Mouse (Mus musculus): ENCODE measurements around the gene Ugt1a8. TPM values are rescaled to one million over a fixed set of nuclear protein-coding genes. Genes with fewer than 3 reads are reported as not detected.
"Not testable (repeated sequence)": the region's sequence is repeated elsewhere in the genome, so short reads cannot be mapped to it uniquely, and the experiment has no call there.

Ugt1a8 gene
- polyA plus RNA-seq, 1 experiment from 2014 or later = not detected

DNA sequence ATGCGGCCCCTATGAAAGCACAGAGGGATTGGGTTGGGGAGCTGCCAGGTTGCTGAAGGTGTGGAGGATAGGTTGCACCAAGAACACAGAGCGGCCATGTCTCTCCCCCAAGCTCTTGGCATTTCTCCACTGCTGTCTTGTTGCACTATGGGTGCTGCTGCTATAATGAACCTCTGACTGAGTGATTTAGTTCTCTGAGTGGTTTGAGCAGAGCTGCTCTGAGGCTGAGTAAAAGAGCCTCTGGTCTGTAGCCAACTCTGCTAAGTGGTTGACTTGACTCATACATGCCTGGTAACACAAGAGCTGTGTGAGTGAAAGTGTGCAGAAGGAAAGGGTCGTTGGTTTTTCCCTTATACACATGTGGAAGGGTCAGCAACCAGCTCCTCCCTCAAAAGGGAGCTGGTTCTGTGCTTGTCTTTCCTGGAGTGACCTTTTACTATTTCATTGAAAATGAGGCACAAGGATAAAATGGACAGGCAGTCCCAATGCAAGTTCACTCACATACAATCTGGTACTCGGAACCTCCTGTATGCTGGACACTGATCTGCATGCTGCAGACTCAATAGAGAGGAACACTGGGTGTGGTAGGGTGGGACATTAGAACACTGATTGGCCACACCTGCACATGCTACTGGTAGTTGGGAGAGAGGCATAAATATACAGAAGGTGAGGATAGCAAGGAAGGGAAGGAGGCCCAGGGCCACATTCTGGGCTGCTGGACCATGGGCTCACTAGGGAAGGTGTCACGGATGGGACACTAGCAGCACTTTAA lies 16.3 kb downstream of the Ugt1a8 start:
- not testable (repeated sequence) for H3K9me3 ChIP-seq (replicated peaks; ENCODE audit: control insufficient read depth, low read length); H3K4me1 ChIP-seq (ENCODE audit: control insufficient read depth, insufficient read depth, low read length); H3K4me3 ChIP-seq (replicated peaks; ENCODE audit: low read length); H3K36me3 ChIP-seq (ENCODE audit: control insufficient read depth, insufficient read depth, low read length); H3K27me3 ChIP-seq (ENCODE audit: control insufficient read depth, insufficient read depth, low read length)
- peak overlapping the region; percentile 29; the same call in 1 of the 2 replicates for H3K4me2 ChIP-seq (ENCODE audit: low read depth, low read length)
- peak; percentile 33; the same call in 1 of the 2 replicates for ATAC-seq (ENCODE audit: insufficient read depth, low FRiP score)
- H3K9ac ChIP-seq (ENCODE audit: low read length) = peak overlapping the region; percentile 2
- peak overlapping the region; percentile 52 for H3K27ac ChIP-seq (ENCODE audit: low read length)
- WGBS = 73% methylated on average over 4 of the region's 5 CpGs

DNA sequence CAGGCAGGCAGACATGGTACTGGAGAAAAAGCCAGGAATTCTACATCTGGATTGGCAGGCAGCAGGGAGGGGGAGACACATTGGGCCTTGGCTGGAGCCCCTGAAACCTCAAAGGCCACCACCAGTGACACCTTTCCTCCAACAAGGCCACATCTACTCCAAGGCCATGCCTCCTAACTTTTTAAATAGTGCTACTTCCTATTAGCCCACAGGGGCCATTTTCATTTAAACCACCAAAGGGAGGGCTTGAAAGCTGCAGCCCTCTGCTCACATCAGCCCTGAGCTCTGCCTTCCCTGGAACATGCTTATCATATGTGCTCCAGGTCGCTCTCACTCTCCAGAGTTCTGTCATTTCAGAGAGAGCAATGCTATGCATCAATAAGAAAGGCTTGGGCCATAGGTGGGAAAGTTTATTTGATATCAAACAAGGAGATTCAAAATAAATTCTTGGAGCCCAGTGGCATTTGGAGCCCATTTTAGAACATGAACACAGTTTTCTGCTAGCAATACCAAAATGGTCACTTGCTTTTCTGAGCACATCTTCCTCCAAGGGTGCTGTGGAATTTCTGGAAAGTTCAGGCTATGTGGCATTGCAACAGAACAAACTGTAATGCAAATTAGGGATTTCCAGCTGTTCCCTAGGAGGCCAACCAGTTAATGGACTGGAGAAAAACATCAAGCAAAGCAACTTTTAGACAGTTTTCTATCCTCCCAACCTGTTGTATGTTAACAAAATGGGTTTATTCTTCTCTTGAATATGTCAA lies 17.2 kb downstream of the Ugt1a8 start:
- no peak for ATAC-seq (ENCODE audit: insufficient read depth, low FRiP score)
- 94% methylated on average over 1 of the region's 1 CpGs for WGBS
- Histone ChIP-seq H3K27ac (ENCODE audit: low read length) (no peak overlapping the region), H3K9ac (ENCODE audit: low read length) (peak overlapping the region; percentile 2), H3K4me1 (ENCODE audit: control insufficient read depth, insufficient read depth, low read length) (no peaks in the 10 kb centered on the region), H3K9me3 (replicated peaks; ENCODE audit: control insufficient read depth, low read length) (no peaks in the 10 kb centered on the region), H3K36me3 (ENCODE audit: control insufficient read depth, insufficient read depth, low read length) (no peaks in the 10 kb centered on the region), H3K27me3 (ENCODE audit: control insufficient read depth, insufficient read depth, low read length) (no peaks in the 10 kb centered on the region), H3K4me2 (ENCODE audit: low read depth, low read length) (peak overlapping the region; percentile 29; the same call in 1 of the 2 replicates), H3K4me3 (replicated peaks; ENCODE audit: low read length) (no peak overlapping the region)

DNA sequence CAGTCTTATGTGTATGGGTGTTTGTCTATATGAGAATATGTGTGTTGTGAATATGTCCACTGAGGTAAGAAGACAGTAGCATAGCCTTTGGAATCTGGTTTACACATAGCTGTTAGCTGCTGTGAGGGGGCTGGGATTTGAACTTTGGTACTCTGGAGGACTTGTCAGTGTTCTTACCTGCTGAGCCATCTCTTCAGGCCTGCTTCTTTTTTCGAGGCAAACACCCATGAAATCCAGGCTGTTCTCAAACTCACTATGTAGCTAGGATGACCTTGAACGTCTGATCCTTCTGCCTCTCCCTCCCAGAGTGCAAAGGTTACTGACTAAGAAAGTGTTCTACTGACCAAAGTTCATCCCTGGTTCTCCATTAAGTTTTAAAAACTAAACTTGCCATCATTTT lies 18.0 kb downstream of the Ugt1a8 start:
- 47% methylated on average over 2 of the region's 2 CpGs for WGBS
- Histone ChIP-seq H3K4me3 (replicated peaks; ENCODE audit: low read length) (no peak overlapping the region), H3K9me3 (replicated peaks; ENCODE audit: control insufficient read depth, low read length) (no peaks in the 10 kb centered on the region), H3K27ac (ENCODE audit: low read length) (no peak overlapping the region), H3K4me1 (ENCODE audit: control insufficient read depth, insufficient read depth, low read length) (no peaks in the 10 kb centered on the region), H3K36me3 (ENCODE audit: control insufficient read depth, insufficient read depth, low read length) (no peaks in the 10 kb centered on the region), H3K4me2 (ENCODE audit: low read depth, low read length) (no peak overlapping the region), H3K9ac (ENCODE audit: low read length) (no peak overlapping the region), H3K27me3 (ENCODE audit: control insufficient read depth, insufficient read depth, low read length) (no peaks in the 10 kb centered on the region)
- no peak for ATAC-seq (ENCODE audit: insufficient read depth, low FRiP score)

DNA sequence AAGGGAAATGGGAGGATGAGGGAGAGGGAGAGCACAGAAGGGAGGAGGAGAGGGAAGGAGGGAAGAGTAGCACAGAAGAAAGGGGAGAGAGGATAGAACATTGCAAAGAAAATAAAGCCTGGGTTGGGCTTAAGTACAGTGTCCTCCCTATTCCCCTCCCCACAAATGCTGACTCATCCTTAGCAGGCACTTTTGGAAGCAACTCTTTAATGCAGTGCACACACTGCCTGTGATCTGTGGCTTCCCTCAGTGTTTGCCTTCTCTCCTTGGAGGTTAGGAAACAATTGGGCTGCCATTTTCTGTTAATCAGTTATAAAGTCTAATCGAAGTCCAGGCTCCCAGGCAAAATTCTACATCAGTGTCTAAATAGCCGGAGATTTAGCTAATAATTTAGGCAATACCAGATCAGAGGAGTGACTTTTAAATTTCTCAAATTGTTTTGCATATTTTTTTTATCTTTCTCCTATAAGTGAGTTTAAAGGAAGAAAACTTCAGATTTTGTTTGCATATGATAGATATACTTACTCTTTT lies 21.5 kb downstream of the Ugt1a8 start:
- not testable (repeated sequence) for H3K9me3 ChIP-seq (replicated peaks; ENCODE audit: control insufficient read depth, low read length); H3K4me3 ChIP-seq (replicated peaks; ENCODE audit: low read length); H3K27ac ChIP-seq (ENCODE audit: low read length); H3K36me3 ChIP-seq (ENCODE audit: control insufficient read depth, insufficient read depth, low read length); H3K27me3 ChIP-seq (ENCODE audit: control insufficient read depth, insufficient read depth, low read length); H3K9ac ChIP-seq (ENCODE audit: low read length); H3K4me1 ChIP-seq (ENCODE audit: control insufficient read depth, insufficient read depth, low read length); H3K4me2 ChIP-seq (ENCODE audit: low read depth, low read length)
- ATAC-seq (ENCODE audit: insufficient read depth, low FRiP score) = peak; percentile 82
- WGBS = 57% methylated on average over 2 of the region's 2 CpGs

DNA sequence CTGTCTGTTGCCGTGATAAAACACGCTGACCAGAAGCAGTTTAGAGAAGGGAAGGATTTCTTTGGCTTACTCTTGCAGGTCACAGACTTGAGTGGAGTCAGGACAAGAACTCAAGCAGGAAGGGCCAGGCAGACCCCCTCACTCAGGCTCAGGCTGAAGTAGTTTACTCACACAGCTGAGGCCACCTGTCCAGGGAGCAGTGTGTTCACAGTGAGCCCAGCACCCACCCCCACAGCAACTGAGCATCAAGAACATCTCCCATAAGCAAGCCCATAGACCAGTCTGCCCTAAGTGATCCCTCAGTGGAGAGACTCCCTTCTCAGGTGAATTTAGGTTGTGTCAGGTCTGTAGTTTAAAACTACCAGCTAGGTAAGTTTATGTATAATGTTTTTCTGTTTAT lies 22.0 kb downstream of the Ugt1a8 start:
- H3K4me1 ChIP-seq (ENCODE audit: control insufficient read depth, insufficient read depth, low read length); H3K4me3 ChIP-seq (replicated peaks; ENCODE audit: low read length); ATAC-seq (ENCODE audit: insufficient read depth, low FRiP score); H3K9ac ChIP-seq (ENCODE audit: low read length); H3K9me3 ChIP-seq (replicated peaks; ENCODE audit: control insufficient read depth, low read length); H3K36me3 ChIP-seq (ENCODE audit: control insufficient read depth, insufficient read depth, low read length); H3K4me2 ChIP-seq (ENCODE audit: low read depth, low read length); H3K27ac ChIP-seq (ENCODE audit: low read length); H3K27me3 ChIP-seq (ENCODE audit: control insufficient read depth, insufficient read depth, low read length): not testable (repeated sequence)
- 32% methylated on average over 2 of the region's 2 CpGs for WGBS

DNA sequence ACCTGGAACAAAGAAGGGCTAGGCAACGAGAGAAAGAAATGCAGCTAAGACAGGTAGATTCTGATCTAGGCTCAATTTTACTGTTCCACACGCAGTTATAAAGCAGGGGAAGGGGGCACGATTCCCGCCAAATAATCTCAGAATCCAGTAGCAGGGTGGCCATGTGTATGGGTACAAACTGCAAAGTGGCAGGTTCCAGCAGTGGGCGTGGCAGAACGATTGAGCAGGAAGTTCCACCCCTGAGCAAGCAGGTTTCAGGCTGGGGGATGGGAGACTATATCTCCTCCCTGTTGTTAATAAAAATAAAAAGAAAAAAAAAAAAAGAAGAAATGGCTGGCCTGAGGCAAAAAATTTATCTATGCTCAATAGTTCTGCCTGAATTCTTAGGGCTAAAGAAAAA lies 25.2 kb downstream of the Ugt1a8 start:
- 92% methylated on average over 6 of the region's 6 CpGs for WGBS
- not testable (repeated sequence) for H3K9ac ChIP-seq (ENCODE audit: low read length); H3K4me1 ChIP-seq (ENCODE audit: control insufficient read depth, insufficient read depth, low read length); H3K36me3 ChIP-seq (ENCODE audit: control insufficient read depth, insufficient read depth, low read length); ATAC-seq (ENCODE audit: insufficient read depth, low FRiP score); H3K4me2 ChIP-seq (ENCODE audit: low read depth, low read length); H3K4me3 ChIP-seq (replicated peaks; ENCODE audit: low read length); H3K9me3 ChIP-seq (replicated peaks; ENCODE audit: control insufficient read depth, low read length); H3K27ac ChIP-seq (ENCODE audit: low read length); H3K27me3 ChIP-seq (ENCODE audit: control insufficient read depth, insufficient read depth, low read length)

DNA sequence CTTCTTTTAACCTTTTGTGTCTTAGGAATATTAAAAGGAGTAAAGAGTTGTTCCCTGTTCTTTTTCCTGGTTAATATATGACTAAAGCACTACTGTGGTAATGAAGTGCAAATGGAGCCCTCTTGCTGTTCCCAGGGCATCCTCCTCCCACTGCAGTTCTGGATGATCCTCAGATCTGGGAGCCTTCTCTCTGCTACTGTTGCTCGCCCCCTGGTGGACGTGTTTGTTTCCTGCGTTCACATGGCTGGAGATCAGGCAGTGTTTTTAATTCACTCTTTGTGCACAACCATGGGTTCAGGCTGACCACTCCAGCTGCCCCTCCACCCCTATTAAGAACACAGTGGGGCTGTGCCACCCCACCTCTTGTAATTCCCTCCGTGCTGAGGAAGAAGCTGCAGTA lies 32.9 kb downstream of the Ugt1a8 start:
- not testable (repeated sequence) for H3K4me2 ChIP-seq (ENCODE audit: low read depth, low read length); H3K4me3 ChIP-seq (replicated peaks; ENCODE audit: low read length); H3K9ac ChIP-seq (ENCODE audit: low read length); H3K9me3 ChIP-seq (replicated peaks; ENCODE audit: control insufficient read depth, low read length); H3K27ac ChIP-seq (ENCODE audit: low read length); ATAC-seq (ENCODE audit: insufficient read depth, low FRiP score); H3K36me3 ChIP-seq (ENCODE audit: control insufficient read depth, insufficient read depth, low read length); H3K4me1 ChIP-seq (ENCODE audit: control insufficient read depth, insufficient read depth, low read length); H3K27me3 ChIP-seq (ENCODE audit: control insufficient read depth, insufficient read depth, low read length)
- WGBS = 19% methylated on average over 3 of the region's 4 CpGs

DNA sequence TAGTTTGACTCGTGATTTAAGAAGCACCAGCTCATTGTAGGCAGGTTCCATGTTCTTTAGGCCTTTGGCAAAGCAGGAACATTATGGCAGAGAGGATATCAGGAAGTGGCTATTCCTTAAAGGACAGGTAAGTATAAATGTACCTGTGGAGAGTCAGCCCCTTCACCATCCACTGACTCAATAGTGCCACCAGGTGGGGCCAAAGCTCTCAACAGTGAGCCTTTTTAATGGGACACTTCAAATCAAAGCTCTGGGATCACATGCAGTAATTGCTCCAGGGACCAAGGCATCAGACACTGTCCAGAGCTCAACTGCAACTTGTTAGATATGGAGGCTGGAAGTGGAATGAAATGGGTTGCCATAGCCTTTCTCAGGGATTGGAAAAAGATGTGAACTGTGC lies 33.9 kb downstream of the Ugt1a8 start:
- not testable (repeated sequence) for H3K4me3 ChIP-seq (replicated peaks; ENCODE audit: low read length); H3K9ac ChIP-seq (ENCODE audit: low read length); H3K27me3 ChIP-seq (ENCODE audit: control insufficient read depth, insufficient read depth, low read length); H3K4me1 ChIP-seq (ENCODE audit: control insufficient read depth, insufficient read depth, low read length); ATAC-seq (ENCODE audit: insufficient read depth, low FRiP score); H3K27ac ChIP-seq (ENCODE audit: low read length); H3K4me2 ChIP-seq (ENCODE audit: low read depth, low read length); H3K9me3 ChIP-seq (replicated peaks; ENCODE audit: control insufficient read depth, low read length); H3K36me3 ChIP-seq (ENCODE audit: control insufficient read depth, insufficient read depth, low read length)
- WGBS = no CpG with 5 or more reads among the region's 1 CpGs

DNA sequence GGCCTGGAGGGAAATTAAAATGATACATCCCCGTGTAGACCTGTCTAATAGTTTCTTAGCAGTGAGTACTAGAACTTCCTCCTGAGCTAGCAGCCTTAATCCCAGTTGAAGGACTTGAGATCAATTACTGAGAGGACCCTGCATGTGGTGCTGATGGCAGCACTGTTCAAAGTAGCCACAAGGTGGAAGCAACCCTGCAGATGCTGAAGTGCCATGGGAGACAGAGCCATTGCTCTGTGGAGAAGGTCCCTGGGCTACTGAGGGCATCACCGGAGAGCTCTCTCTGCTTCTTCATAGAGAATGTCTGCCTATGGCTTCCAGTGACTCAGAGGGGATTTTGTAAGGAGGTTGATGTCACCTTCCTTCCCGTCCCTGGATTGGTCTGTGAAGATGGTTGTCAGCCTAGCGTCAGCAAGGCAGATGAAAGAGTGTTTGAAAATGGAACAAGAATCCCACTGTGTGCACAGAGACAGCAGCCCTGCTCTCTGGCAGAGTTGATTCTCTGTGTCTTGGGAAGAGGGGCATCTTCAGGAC lies 38.3 kb downstream of the Ugt1a8 start:
- H3K4me1 ChIP-seq (ENCODE audit: control insufficient read depth, insufficient read depth, low read length); H3K9ac ChIP-seq (ENCODE audit: low read length); H3K4me3 ChIP-seq (replicated peaks; ENCODE audit: low read length); H3K9me3 ChIP-seq (replicated peaks; ENCODE audit: control insufficient read depth, low read length); H3K4me2 ChIP-seq (ENCODE audit: low read depth, low read length); H3K27ac ChIP-seq (ENCODE audit: low read length); H3K27me3 ChIP-seq (ENCODE audit: control insufficient read depth, insufficient read depth, low read length); H3K36me3 ChIP-seq (ENCODE audit: control insufficient read depth, insufficient read depth, low read length); ATAC-seq (ENCODE audit: insufficient read depth, low FRiP score): not testable (repeated sequence)
- WGBS = 74% methylated on average over 4 of the region's 4 CpGs

Measured in stomach, embryonic 16.5 days (tissue).